Mouse (Mus musculus) cerebellum, adult 2 months (tissue): ENCODE measurements around the gene Ap3b1.

Source experiments
- CTCF ChIP-seq: fragments of 200-500 bp; IDR thresholded peaks from 2 replicates; pipeline ENCODE4 v1.5.1; 2011; ENCODE audit warnings: low read depth, mild to moderate bottlenecking, control low read depth, low read length, moderate library complexity, borderline replicate concordance; ENCODE audit not compliant: insufficient read depth
- POLR2A ChIP-seq: fragments of 200-500 bp; IDR thresholded peaks from 2 replicates; pipeline ENCODE4 v1.6.1; 2011; ENCODE audit warnings: low read length, control low read depth, borderline replicate concordance; ENCODE audit not compliant: insufficient read depth

DNA sequence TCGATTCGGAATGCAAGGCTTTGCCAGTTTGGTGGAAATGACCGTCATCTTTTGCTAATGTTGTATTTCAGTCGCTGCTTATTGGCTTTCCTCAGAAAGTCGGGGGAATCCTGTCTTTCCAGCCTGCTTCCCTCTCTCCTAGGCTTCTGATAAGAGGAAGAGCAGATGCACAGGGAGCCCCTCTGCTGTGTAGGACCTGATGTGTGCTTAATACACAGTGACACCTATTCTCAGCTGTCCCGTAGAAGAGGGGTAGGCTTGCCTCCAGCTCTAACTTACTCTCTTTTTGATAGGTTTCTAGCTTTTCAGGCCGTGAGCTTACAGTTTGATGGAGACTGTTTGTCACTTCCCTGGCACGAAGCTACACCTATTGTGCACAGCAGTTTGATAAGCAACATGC, 132.4 kb downstream of the Ap3b1 start:
- TF ChIP-seq POLR2A, result no peak
- TF ChIP-seq CTCF, result no peak
